Mouse (Mus musculus) limb, embryonic 14.5 days (tissue): ENCODE data around the gene Plxna1. TPM values are rescaled to one million over a fixed set of nuclear protein-coding genes. Genes with fewer than 3 reads are reported as not detected.

Source experiments
- ATAC-seq: fragments of 200-750 bp; cut with Nextera tagmentation; 2 replicates; pipeline ENCODE4 v1.8.0; 2017; ENCODE audit warnings: low read depth, moderate number of reproducible peaks, moderate TSS enrichment; ENCODE audit not compliant: low FRiP score
- DNase-seq: peaks from one replicate; pipeline ENCODE4 v3.0.0-alpha.2; 2015; ENCODE audit warnings: low spot score
- H3K27ac ChIP-seq: fragments of 300-500 bp; sonication (generic); replicated peaks from 2 replicates; pipeline ENCODE4 v1.5.1; 2014; ENCODE audit warnings: low read depth, mild to moderate bottlenecking, low read length, moderate library complexity, mixed read lengths
- H3K27me3 ChIP-seq: fragments of 300-500 bp; sonication (generic); 2 replicates; pipeline ENCODE4 v1.6.1; 2014; ENCODE audit warnings: low read length, mixed read lengths; ENCODE audit not compliant: control insufficient read depth, insufficient read depth
- H3K36me3 ChIP-seq: fragments of 300-500 bp; sonication (generic); 2 replicates; pipeline ENCODE4 v1.6.1; 2014; ENCODE audit warnings: mild to moderate bottlenecking, low read length, moderate library complexity, mixed read lengths; ENCODE audit not compliant: control insufficient read depth, insufficient read depth
- H3K4me1 ChIP-seq: fragments of 300-500 bp; sonication (generic); 2 replicates; pipeline ENCODE4 v1.6.1; 2014; ENCODE audit warnings: antibody characterized with exemption, low read length, mixed read lengths; ENCODE audit not compliant: control insufficient read depth, insufficient read depth
- H3K4me2 ChIP-seq: fragments of 300-500 bp; sonication (generic); replicated peaks from 2 replicates; pipeline ENCODE4 v1.6.1; 2014; ENCODE audit warnings: low read depth, mild to moderate bottlenecking, low read length, moderate library complexity; ENCODE audit not compliant: severe bottlenecking
- H3K4me3 ChIP-seq: fragments of 300-500 bp; sonication (generic); replicated peaks from 2 replicates; pipeline ENCODE4 v1.5.1; 2014; ENCODE audit warnings: low read length
- H3K9ac ChIP-seq: fragments of 300-500 bp; sonication (generic); 2 replicates; pipeline ENCODE4 v1.6.1; 2014; ENCODE audit warnings: mild to moderate bottlenecking, low read depth, low read length, moderate library complexity; ENCODE audit not compliant: severe bottlenecking
- H3K9me3 ChIP-seq: fragments of 300-500 bp; sonication (generic); 2 replicates; pipeline ENCODE4 v1.6.1; 2016; ENCODE audit warnings: low read length; ENCODE audit not compliant: control insufficient read depth
- POLR2A ChIP-seq: fragments of 200-500 bp; IDR thresholded peaks from 2 replicates; pipeline ENCODE4 v1.8.0; 2012; ENCODE audit warnings: inconsistent platforms, mild to moderate bottlenecking, moderate library complexity, borderline replicate concordance; ENCODE audit not compliant: insufficient read depth, insufficient read length; ENCODE audit errors: extremely low read depth
- WGBS: fragments of 180-500 bp; shearing (Covaris S2); extraction: QIAGEN DNeasy Blood & Tissue Kit; methylation state at CpG from one replicate; pipeline ENCODE4 v1.1.7; 2014; 5-methylcytosine and 5-hydroxymethylcytosine counted together
- polyA plus RNA-seq, 2 experiments: library from polyadenylated mRNA; depleted of rRNA in 1 of 2; stranded (reverse) in 1 of 2; unstranded in 1 of 2; fragments of >200 nt; fragmentation: Nextera tagmentation in 1 of 2; extraction: Ambion mirVana in 1 of 2; gene quantifications; 2 replicates each; pipeline versions ENCODE4 v1.2.1 to v1.2.3; 2012 to 2014

Plxna1 gene
- polyA plus RNA-seq, 2 experiments = 36.8 to 66.4 TPM

GRCm38 (mm10) chr6:89281492-89282332 lies 80.7 kb downstream of the Plxna1 start:
- H3K9me3 ChIP-seq = no peaks in the 10 kb centered on the region
- no peak for TF ChIP-seq POLR2A
- no peak overlapping the region for H3K27ac ChIP-seq
- H3K4me1 ChIP-seq = 0 out of 2 replicates have a peak, but pooled peaks cover 4% of the 10 kb centered on the region
- WGBS = 9% methylated on average over 16 of the region's 16 CpGs
- H3K4me2 ChIP-seq = no peak overlapping the region
- ATAC-seq = no peak
- no peak for DNase-seq
- H3K27me3 ChIP-seq = no peaks in the 10 kb centered on the region
- H3K4me3 ChIP-seq = no peak overlapping the region
- H3K36me3 ChIP-seq = no peaks in the 10 kb centered on the region
- H3K9ac ChIP-seq = no peak overlapping the region

DNA sequence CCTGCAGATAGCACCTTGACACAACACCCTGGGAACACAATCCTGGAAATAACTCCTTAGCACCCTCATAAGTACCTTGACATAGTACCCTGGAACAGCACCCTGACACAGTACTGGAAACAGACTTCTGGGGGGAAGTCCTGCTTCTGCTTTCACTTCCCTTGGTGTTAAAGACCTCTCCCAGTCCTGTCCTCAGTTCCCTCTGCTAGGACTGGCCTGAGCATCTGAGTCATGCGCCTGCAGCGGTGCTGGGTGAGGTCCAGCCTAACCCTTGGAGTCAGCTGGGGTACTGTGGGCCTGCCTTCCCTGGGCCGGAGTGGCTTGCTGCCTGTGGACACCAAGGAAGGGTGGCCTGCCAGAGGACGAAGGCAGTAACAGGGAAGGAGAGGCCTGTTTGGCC lies 81.9 kb downstream of the Plxna1 start:
- Histone ChIP-seq H3K27ac (no peak overlapping the region), H3K4me3 (no peak overlapping the region), H3K4me2 (no peak overlapping the region), H3K36me3 (no peaks in the 10 kb centered on the region), H3K27me3 (no peaks in the 10 kb centered on the region), H3K9me3 (no peaks in the 10 kb centered on the region), H3K4me1 (0 out of 2 replicates have a peak, but pooled peaks cover 4% of the 10 kb centered on the region), H3K9ac (no peak overlapping the region)
- no peak for ATAC-seq
- DNase-seq = no peak
- no peak for TF ChIP-seq POLR2A
- 90% methylated on average over 4 of the region's 4 CpGs for WGBS

DNA sequence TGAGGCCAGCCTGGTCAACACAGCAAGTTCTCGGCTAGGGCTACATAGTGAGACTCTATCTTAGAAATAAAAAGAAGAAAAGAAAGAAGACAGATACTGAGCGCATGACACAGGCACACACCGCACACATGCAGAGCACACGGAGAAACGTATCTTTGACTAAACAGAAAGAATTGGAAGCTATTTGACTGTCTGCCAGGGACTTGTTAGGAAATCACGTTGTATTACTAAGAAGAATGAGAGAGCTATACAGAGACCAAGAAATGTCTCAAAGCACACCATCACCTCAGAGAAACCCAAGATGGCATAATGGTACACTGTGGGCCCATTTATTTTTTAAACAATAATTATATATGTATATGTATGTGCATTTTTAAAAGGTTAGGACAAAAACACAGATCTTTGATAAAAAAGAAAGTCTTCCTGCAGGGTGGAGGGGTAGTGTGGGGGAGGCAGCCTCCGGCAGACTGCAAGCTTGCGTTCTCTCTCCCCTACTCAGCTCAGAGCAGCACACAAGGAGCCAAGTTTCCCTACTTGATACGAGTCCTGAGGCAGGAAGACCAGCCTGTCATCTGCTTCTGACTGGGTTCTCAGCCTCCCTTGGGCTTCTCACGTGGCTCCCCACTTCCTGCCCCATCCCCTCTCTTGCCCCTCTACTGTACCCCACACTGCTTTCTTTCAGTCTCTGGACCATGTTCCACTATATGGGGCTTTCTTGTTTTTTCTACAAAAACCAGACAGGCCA lies 90.5 kb downstream of the Plxna1 start:
- no peak overlapping the region for H3K4me2 ChIP-seq
- no peak for TF ChIP-seq POLR2A
- 59% methylated on average over 10 of the region's 10 CpGs for WGBS
- H3K36me3 ChIP-seq = no peaks in the 10 kb centered on the region
- no peaks in the 10 kb centered on the region for H3K9me3 ChIP-seq
- no peaks in the 10 kb centered on the region for H3K27me3 ChIP-seq
- H3K4me3 ChIP-seq = no peak overlapping the region
- ATAC-seq = no peak
- no peaks in the 10 kb centered on the region for H3K4me1 ChIP-seq
- no peak overlapping the region for H3K27ac ChIP-seq
- H3K9ac ChIP-seq = no peak overlapping the region
- DNase-seq = no peak

DNA sequence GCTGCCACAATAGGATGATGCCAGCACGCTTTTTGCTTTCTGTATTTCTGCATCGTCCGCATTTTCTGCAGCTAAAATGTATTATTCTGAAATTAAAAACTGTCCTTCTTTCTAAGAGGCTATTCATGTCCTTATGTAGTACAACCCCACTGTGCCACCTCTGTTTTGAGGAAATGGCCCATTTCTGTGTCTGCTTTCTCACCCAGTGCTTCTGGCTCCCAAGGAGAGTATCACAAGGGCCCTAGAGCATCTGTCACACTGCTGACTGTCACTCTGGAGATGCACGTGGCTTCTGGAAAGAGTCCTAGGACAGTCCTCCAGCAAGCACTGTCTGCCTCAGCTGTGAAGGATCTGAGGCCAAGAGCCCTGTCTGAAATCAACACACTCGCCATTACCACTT lies 95.2 kb downstream of the Plxna1 start:
- Histone ChIP-seq H3K36me3 (no peaks in the 10 kb centered on the region), H3K27ac (no peak overlapping the region), H3K4me1 (no peaks in the 10 kb centered on the region), H3K4me3 (no peak overlapping the region), H3K9ac (no peak overlapping the region), H3K27me3 (no peaks in the 10 kb centered on the region), H3K4me2 (no peak overlapping the region), H3K9me3 (no peaks in the 10 kb centered on the region)
- no peak for TF ChIP-seq POLR2A
- DNase-seq = no peak
- no peak for ATAC-seq
- WGBS = 75% methylated on average over 5 of the region's 5 CpGs

Other genes with a start within 250 kb of the Plxna1 start
- gene Chchd6, start 233.0 kb upstream of the Plxna1 start, polyA plus RNA-seq (2012; rRNA removed) = 40.6 and 72.3 TPM in 2 replicates
- gene Chchd6, start 233.0 kb upstream of the Plxna1 start, polyA plus RNA-seq (2014; fragmentation: Nextera tagmentation; extraction: Ambion mirVana) = 55.9 and 66.7 TPM in 2 replicates